Mouse (Mus musculus): Measurements from ENCODE around the gene Tex46. TPM values are rescaled to one million over a fixed set of nuclear protein-coding genes. Genes with fewer than 3 reads are reported as not detected.

Tex46 gene
- polyA plus RNA-seq, 1 experiment from 2014 or later = not detected

GRCm38 (mm10) chr4:136653019-136653418 is 42.8 kb downstream of the Tex46 start:
- ATAC-seq (ENCODE audit: low FRiP score) = no peak
- Histone ChIP-seq H3K4me3 (ENCODE audit: low read depth, low read length) (no peak overlapping the region), H3K9ac (ENCODE audit: low read length) (no peak overlapping the region), H3K36me3 (ENCODE audit: control insufficient read depth, insufficient read depth, low read length) (peaks cover 25% of the 10 kb centered on the region), H3K9me3 (ENCODE audit: control insufficient read depth, low read length) (no peaks in the 10 kb centered on the region), H3K27me3 (ENCODE audit: control insufficient read depth, insufficient read depth, low read length) (no peaks in the 10 kb centered on the region), H3K4me1 (ENCODE audit: control insufficient read depth, insufficient read depth, low read length) (peaks cover 15% of the 10 kb centered on the region), H3K27ac (ENCODE audit: low read depth, low read length) (peak overlapping the region; percentile 41; the same call in 1 of the 2 replicates), H3K4me2 (no peak overlapping the region)
- no peak for DNase-seq (ENCODE audit: low spot score, missing footprints)
- 81% methylated on average over 6 of the region's 6 CpGs for WGBS

GRCm38 (mm10) chr4:136653692-136654234 is 43.5 kb downstream of the Tex46 start:
- H3K4me1 ChIP-seq (ENCODE audit: control insufficient read depth, insufficient read depth, low read length) = peaks cover 15% of the 10 kb centered on the region
- H3K27me3 ChIP-seq (ENCODE audit: control insufficient read depth, insufficient read depth, low read length) = no peaks in the 10 kb centered on the region
- no peaks in the 10 kb centered on the region for H3K9me3 ChIP-seq (ENCODE audit: control insufficient read depth, low read length)
- H3K36me3 ChIP-seq (ENCODE audit: control insufficient read depth, insufficient read depth, low read length) = peaks cover 30% of the 10 kb centered on the region
- H3K4me3 ChIP-seq (ENCODE audit: low read depth, low read length) = no peak overlapping the region
- no peak overlapping the region for H3K27ac ChIP-seq (ENCODE audit: low read depth, low read length)
- no peak for ATAC-seq (ENCODE audit: low FRiP score)
- no peak overlapping the region for H3K4me2 ChIP-seq
- DNase-seq (ENCODE audit: low spot score, missing footprints) = no peak
- no peak overlapping the region for H3K9ac ChIP-seq (ENCODE audit: low read length)
- 91% methylated on average over 10 of the region's 10 CpGs for WGBS

GRCm38 (mm10) chr4:136657914-136658313 is 47.7 kb downstream of the Tex46 start:
- DNase-seq (ENCODE audit: low spot score, missing footprints) (no peak), ATAC-seq (ENCODE audit: low FRiP score) (no peak)
- H3K36me3 ChIP-seq (ENCODE audit: control insufficient read depth, insufficient read depth, low read length) = peaks cover 51% of the 10 kb centered on the region
- H3K9me3 ChIP-seq (ENCODE audit: control insufficient read depth, low read length) = no peaks in the 10 kb centered on the region
- H3K4me3 ChIP-seq (ENCODE audit: low read depth, low read length) = no peak overlapping the region
- H3K27ac ChIP-seq (ENCODE audit: low read depth, low read length) = no peak overlapping the region
- no peaks in the 10 kb centered on the region for H3K27me3 ChIP-seq (ENCODE audit: control insufficient read depth, insufficient read depth, low read length)
- H3K9ac ChIP-seq (ENCODE audit: low read length) = no peak overlapping the region
- H3K4me2 ChIP-seq = no peak overlapping the region
- peaks cover 2% of the 10 kb centered on the region for H3K4me1 ChIP-seq (ENCODE audit: control insufficient read depth, insufficient read depth, low read length)
- WGBS = 87% methylated on average over 3 of the region's 3 CpGs

Small RNA genes within 50 kb of the gene (microRNA-seq; reads per million reads assigned to microRNA genes)
- gene Gm22180 = not detected

Other genes starting within 250 kb of the Tex46 start
- 0.34 and 0.69 TPM in 2 replicates for gene Htr1d, start 186.9 kb upstream of the Tex46 start, polyA plus RNA-seq (2014; fragmentation: Nextera tagmentation; extraction: Ambion mirVana)
- gene 6030445D17Rik, start 148.2 kb upstream of the Tex46 start, polyA plus RNA-seq (2014; fragmentation: Nextera tagmentation; extraction: Ambion mirVana) = 0.15 and 0.46 TPM in 2 replicates
- gene Luzp1, start 140.7 kb upstream of the Tex46 start, polyA plus RNA-seq (2014; fragmentation: Nextera tagmentation; extraction: Ambion mirVana) = 94.2 and 99.5 TPM in 2 replicates
- 89.6 and 92.3 TPM in 2 replicates for gene Kdm1a, start 7.7 kb upstream of the Tex46 start, polyA plus RNA-seq (2014; fragmentation: Nextera tagmentation; extraction: Ambion mirVana)
- 0.06 TPM in 1 of 2 replicates, not detected in the other for gene Lactbl1, start 12.2 kb downstream of the Tex46 start, polyA plus RNA-seq (2014; fragmentation: Nextera tagmentation; extraction: Ambion mirVana)
- 28.8 and 33.7 TPM in 2 replicates for gene Ephb2, start 225.6 kb downstream of the Tex46 start, polyA plus RNA-seq (2014; fragmentation: Nextera tagmentation; extraction: Ambion mirVana)

All from midbrain, embryonic 11.5 days (tissue).